Mouse (Mus musculus) G1E (cell line): Measurements from ENCODE around the gene Cpb1. TPM values are rescaled to one million over a fixed set of nuclear protein-coding genes. Genes with fewer than 3 reads are reported as not detected.

ENCODE experiments used
- ATAC-seq: 2 replicates; pipeline ENCODE4 v1.8.0; 2016; ENCODE audit warnings: mild to moderate bottlenecking; ENCODE audit not compliant: insufficient number of reproducible peaks, poor library complexity, low FRiP score, severe bottlenecking; ENCODE audit errors: extremely low read depth
- DNase-seq: peaks from one replicate; pipeline ENCODE4 v3.0.0; 2012; ENCODE audit warnings: low spot score
- H3K27me3 ChIP-seq: 2 replicates; pipeline ENCODE4 v1.6.1; 2012; ENCODE audit warnings: mild to moderate bottlenecking, low read length, inconsistent platforms; ENCODE audit not compliant: insufficient read depth
- H3K36me3 ChIP-seq: replicated peaks from 2 replicates; pipeline ENCODE3; 2012; ENCODE audit warnings: mild to moderate bottlenecking, inconsistent platforms
- H3K4me1 ChIP-seq: 2 replicates; pipeline ENCODE4 v1.6.1; 2012; ENCODE audit warnings: low read depth, low read length, inconsistent platforms, mixed read lengths; ENCODE audit not compliant: insufficient read depth
- H3K4me3 ChIP-seq: 2 replicates; pipeline ENCODE4 v1.5.1; 2012; ENCODE audit warnings: low read depth, mild to moderate bottlenecking, inconsistent platforms, low read length, moderate library complexity, mixed read lengths
- H3K9me3 ChIP-seq: replicated peaks from 2 replicates; pipeline ENCODE4 v1.6.1; 2012; ENCODE audit warnings: inconsistent platforms
- CTCF ChIP-seq: IDR thresholded peaks from 2 replicates; pipeline ENCODE4 v1.5.1; 2012; ENCODE audit warnings: low read depth, low read length, inconsistent platforms, mixed read lengths
- GATA1 ChIP-seq: IDR thresholded peaks from 2 replicates; pipeline ENCODE4 v1.6.1; 2012; ENCODE audit warnings: borderline replicate concordance, low read length, inconsistent platforms, mixed read lengths
- GATA2 ChIP-seq: IDR thresholded peaks from 2 replicates; pipeline ENCODE4 v1.6.1; 2012; ENCODE audit warnings: low read depth, low read length, inconsistent platforms, borderline replicate concordance
- POLR2AphosphoS5 ChIP-seq: IDR thresholded peaks from 2 replicates; pipeline ENCODE4 v1.6.1; 2012; ENCODE audit warnings: low read depth, low read length, inconsistent platforms; ENCODE audit not compliant: insufficient replicate concordance
- TAL1 ChIP-seq: conservative IDR thresholded peaks from 2 replicates; pipeline ENCODE4 v1.6.1; 2012; ENCODE audit warnings: low read depth, low read length, inconsistent platforms, mixed read lengths
- polyA plus RNA-seq: library from polyadenylated mRNA; stranded (reverse); fragments of >175 nt; gene quantifications from 2 replicates; pipeline ENCODE4 v1.2.3, GENCODE M21; 2012
- total RNA-seq, 2 experiments: library from RNA; stranded (forward) in 1 of 2; stranded (reverse) in 1 of 2; fragments of 200-1000 nt in 1 of 2; fragments of >200 nt in 1 of 2; fragmentation: Nextera tagmentation in 1 of 2; gene quantifications; 2 replicates each; pipeline ENCODE4 v1.2.3; 2014 to 2017

Cpb1 gene
- total RNA-seq (2014; fragmentation: Nextera tagmentation) (not detected in 2 replicates), total RNA-seq (2017) (0.22 and 1.2 TPM in 2 replicates), polyA plus RNA-seq (not detected in 2 replicates)

DNA sequence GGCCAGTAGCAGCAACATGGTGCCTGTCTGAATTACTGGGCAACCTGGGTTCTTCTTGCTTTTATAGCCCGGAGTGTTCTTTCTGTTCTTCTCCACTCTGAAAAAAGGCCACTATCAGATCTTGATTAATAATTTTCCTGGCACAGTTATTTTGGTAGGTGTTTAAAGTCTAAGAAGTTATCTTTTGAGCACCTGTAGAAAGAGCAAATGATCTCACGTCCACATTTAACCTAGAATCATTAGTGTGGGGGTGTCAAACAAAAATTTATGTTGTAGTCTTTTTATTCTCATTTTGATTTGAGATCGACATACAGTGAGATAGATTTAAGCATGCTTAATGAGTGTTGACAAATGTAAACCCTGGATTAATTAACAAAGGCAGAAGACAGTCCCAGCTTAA is at the start of gene Cpb1:
Gene Cpb1, minus strand, starts transcription at position 101 of the 400 bp plus-strand sequence.
- TF ChIP-seq GATA2 (no peak), CTCF (no peak), POLR2AphosphoS5 (no peak), TAL1 (no peak), GATA1 (no peak)
- Histone ChIP-seq H3K36me3 (no peaks in the 10 kb centered on the region), H3K4me3 (no peak within 1 kb of the TSS), H3K4me1 (peaks cover 4% of the 10 kb centered on the region; the same call in 1 of the 2 replicates), H3K9me3 (no peaks in the 10 kb centered on the region), H3K27me3 (0 out of 2 replicates have a peak, but pooled peaks cover 1% of the 10 kb centered on the region)
- DNase-seq (no peak), ATAC-seq (no peak)

- no peak overlapping the region for H3K4me3 ChIP-seq
- peaks cover 5% of the 10 kb centered on the region for H3K27me3 ChIP-seq
- DNase-seq: no peak
- no peaks in the 10 kb centered on the region for H3K4me1 ChIP-seq
- no peaks in the 10 kb centered on the region for H3K9me3 ChIP-seq
- no peak for ATAC-seq
- no peaks in the 10 kb centered on the region for H3K36me3 ChIP-seq
- TF ChIP-seq GATA1 (no peak), GATA2 (no peak), CTCF (no peak), POLR2AphosphoS5 (no peak), TAL1 (no peak)
Measured at GRCm38 (mm10) chr3:20317233-20317632, 41.7 kb upstream of the Cpb1 start.

- Histone ChIP-seq H3K4me3 (no peak overlapping the region), H3K4me1 (peaks cover 22% of the 10 kb centered on the region), H3K27me3 (no peaks in the 10 kb centered on the region), H3K9me3 (no peaks in the 10 kb centered on the region), H3K36me3 (no peaks in the 10 kb centered on the region)
- no peak for DNase-seq
- TF ChIP-seq CTCF: no peak
- no peak for TF ChIP-seq GATA1
- TF ChIP-seq GATA2: no peak
- TF ChIP-seq TAL1: no peak
- TF ChIP-seq POLR2AphosphoS5: no peak
- no peak for ATAC-seq
Measured at GRCm38 (mm10) chr3:20309142-20309541, 33.6 kb upstream of the Cpb1 start.

- no peaks in the 10 kb centered on the region for H3K27me3 ChIP-seq
- H3K4me1 ChIP-seq: peaks cover 23% of the 10 kb centered on the region
- no peaks in the 10 kb centered on the region for H3K36me3 ChIP-seq
- ATAC-seq (no peak), DNase-seq (no peak)
- TF ChIP-seq TAL1: no peak
- no peak for TF ChIP-seq GATA2
- H3K4me3 ChIP-seq: no peak overlapping the region
- 0 out of 2 replicates have a peak, but pooled peaks cover 3% of the 10 kb centered on the region for H3K9me3 ChIP-seq
Measured at GRCm38 (mm10) chr3:20307256-20307655, 31.7 kb upstream of the Cpb1 start.

DNA sequence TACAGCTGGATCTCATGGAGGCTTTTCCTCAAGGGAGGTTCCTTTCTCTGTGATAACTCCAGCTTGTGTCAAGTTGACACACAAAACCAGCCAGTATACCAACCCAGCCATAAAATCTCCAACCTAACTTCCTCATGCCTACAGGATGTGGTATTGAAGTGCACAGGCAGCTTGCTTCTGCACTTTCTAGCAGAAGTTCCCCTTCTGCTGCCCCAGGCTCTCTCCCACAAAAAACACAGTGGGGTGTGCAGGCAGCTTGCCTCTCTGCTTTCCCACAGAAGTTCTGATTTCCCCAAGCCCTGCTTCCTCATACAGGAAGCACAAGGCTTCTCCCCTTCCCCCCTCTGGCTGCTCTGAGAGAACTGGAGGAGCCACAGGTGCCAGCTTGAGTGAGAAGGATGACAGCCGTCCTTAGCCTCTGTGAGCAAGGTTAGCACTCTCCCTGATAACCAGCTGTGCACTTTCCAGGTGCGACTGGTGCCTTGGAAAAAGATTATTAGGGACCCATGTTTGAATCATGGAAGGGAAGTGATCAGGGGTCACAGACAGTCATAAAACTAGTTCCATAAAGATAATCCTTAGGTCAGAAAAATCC is 29.3 kb upstream of the Cpb1 start:
- ATAC-seq (peak; percentile 85), DNase-seq (peak; percentile 8)
- peaks cover 23% of the 10 kb centered on the region for H3K4me1 ChIP-seq
- TF ChIP-seq GATA1 (no peak), TAL1 (no peak), GATA2 (no peak), POLR2AphosphoS5 (no peak), CTCF (no peak)
- 0 out of 2 replicates have a peak, but pooled peaks cover 3% of the 10 kb centered on the region for H3K9me3 ChIP-seq
- H3K36me3 ChIP-seq: no peaks in the 10 kb centered on the region
- no peak overlapping the region for H3K4me3 ChIP-seq
- no peaks in the 10 kb centered on the region for H3K27me3 ChIP-seq

DNA sequence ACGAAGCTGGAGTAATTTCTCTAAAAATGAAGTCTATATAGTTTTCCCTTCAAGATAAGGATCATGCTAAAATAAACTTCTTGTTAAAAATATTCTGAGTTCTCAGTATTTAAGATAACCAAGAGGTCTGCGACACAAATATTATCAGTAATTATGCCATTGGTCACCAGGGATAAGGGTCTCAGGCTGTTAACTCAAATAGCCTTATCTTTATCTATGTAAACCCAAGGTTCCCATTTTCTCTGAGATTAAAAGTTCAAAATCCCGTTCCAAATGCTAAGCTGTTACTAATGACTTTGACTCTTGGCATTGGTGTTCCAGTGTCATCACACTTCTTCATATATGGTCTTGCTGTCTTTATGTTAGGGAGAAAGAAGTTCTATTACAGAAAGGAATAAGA is 20.0 kb upstream of the Cpb1 start:
- H3K36me3 ChIP-seq: no peaks in the 10 kb centered on the region

More for the DNA sequence above, 20.0 kb upstream of the Cpb1 start:
- Histone ChIP-seq H3K27me3 (no peaks in the 10 kb centered on the region), H3K4me3 (no peak overlapping the region), H3K9me3 (no peaks in the 10 kb centered on the region), H3K4me1 (peaks cover 34% of the 10 kb centered on the region)
- DNase-seq (peak; percentile 1), ATAC-seq (peak; percentile 79)
- no peak for TF ChIP-seq GATA1
- TF ChIP-seq TAL1: peak; percentile 53
